Mouse (Mus musculus) limb, embryonic 13.5 days (tissue): ENCODE data around the gene Nxpe3. TPM values are rescaled to one million over a fixed set of nuclear protein-coding genes. Genes with fewer than 3 reads are reported as not detected.

Experiments
- polyA plus RNA-seq: library from polyadenylated mRNA; unstranded; fragments of >200 nt; fragmentation: Nextera tagmentation; extraction: Ambion mirVana; gene quantifications from 2 replicates; pipeline ENCODE4 v1.2.1, GENCODE M21; 2015

Gene Nxpe3
- polyA plus RNA-seq, 1 experiment from 2014 or later = 0.66 TPM

Other genes starting within 250 kb of the Nxpe3 start
- gene Nfkbiz, start 56.4 kb downstream of the Nxpe3 start, polyA plus RNA-seq = 4.1 and 4.6 TPM in 2 replicates
- 10.9 and 11.6 TPM in 2 replicates for gene Cep97, start 39.6 kb upstream of the Nxpe3 start, polyA plus RNA-seq
- 780 and 782 TPM in 2 replicates for gene Rpl24, start 71.0 kb upstream of the Nxpe3 start, polyA plus RNA-seq
- 21.4 and 23.0 TPM in 2 replicates for gene Zbtb11, start 78.6 kb upstream of the Nxpe3 start, polyA plus RNA-seq
- gene Pcnp, start 134.5 kb upstream of the Nxpe3 start, polyA plus RNA-seq = 264 and 269 TPM in 2 replicates
- gene Trmt10c, start 142.5 kb upstream of the Nxpe3 start, polyA plus RNA-seq = 28.0 and 28.6 TPM in 2 replicates
- gene Senp7, start 153.1 kb upstream of the Nxpe3 start, polyA plus RNA-seq = 46.6 and 47.5 TPM in 2 replicates